Mouse (Mus musculus): ENCODE measurements around the gene Gcsam.

DNA sequence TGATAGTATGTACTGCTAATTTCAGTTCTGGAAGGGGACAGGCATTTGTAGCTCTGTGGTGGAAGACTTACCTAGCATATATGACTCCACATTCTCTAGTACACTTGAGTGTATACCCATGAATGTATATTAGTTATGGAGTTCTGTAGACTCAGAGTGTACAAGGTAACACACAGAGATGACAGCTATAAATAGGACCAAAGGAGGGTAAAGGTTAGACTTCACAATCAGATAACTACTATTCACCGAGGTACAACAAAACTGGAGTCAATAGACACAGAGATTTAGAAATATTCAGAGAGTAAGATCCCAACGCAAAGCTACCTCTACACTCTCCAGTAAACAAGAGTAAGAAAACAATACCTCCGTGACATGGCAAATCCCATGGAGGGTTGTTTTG is 33.8 kb downstream of the Gcsam start:
- TF ChIP-seq CEBPB (IDR thresholded peaks at IDR 0.05; ENCODE audit: low read depth), result no peak
- TF ChIP-seq CTCF (IDR thresholded peaks at IDR 0.05; ENCODE audit: control insufficient read depth, insufficient read depth, insufficient read length), result no peak

All from C2C12 (cell line).